Mouse (Mus musculus) liver, embryonic 14.5 days (tissue): ENCODE measurements around the gene Tm2d3.

ENCODE experiments used
- CTCF ChIP-seq: IDR thresholded peaks from 2 replicates; pipeline ENCODE4 v1.5.1; 2016; ENCODE audit warnings: antibody characterized with exemption, low read depth, control low read depth
- EP300 ChIP-seq: IDR thresholded peaks from 2 replicates; pipeline ENCODE4 v1.6.1; 2016; ENCODE audit warnings: antibody characterized with exemption, low read depth

GRCm38 (mm10) chr7:65692883-65693282 lies 1.9 kb downstream of the Tm2d3 start:
- TF ChIP-seq CTCF (no peak; the same call in 1 of the 2 replicates), EP300 (no peak)
